Mouse (Mus musculus): ENCODE results near the gene Ttc26. TPM values are rescaled to one million over a fixed set of nuclear protein-coding genes. Genes with fewer than 3 reads are reported as not detected.
A peak's percentile ranks its signal among the peaks of the same experiment; 100 is the strongest.

Ttc26 gene
- 9.0 and 10.3 TPM in 2 replicates for polyA plus RNA-seq (2015; fragmentation: Nextera tagmentation; extraction: Ambion mirVana)

- peak within 1 kb of the TSS; percentile 73 for H3K9ac ChIP-seq
- no peak within 1 kb of the TSS for H3K27ac ChIP-seq
- peaks cover 6% of the 10 kb centered on the region; the same call in 1 of the 2 replicates for H3K4me1 ChIP-seq
- under 1% methylated on average over 26 of the region's 26 CpGs for WGBS
- no peaks in the 10 kb centered on the region for H3K27me3 ChIP-seq
- peak within 1 kb of the TSS; percentile 66 for H3K4me3 ChIP-seq
- H3K9me3 ChIP-seq, result no peaks in the 10 kb centered on the region
- peak; percentile 88 for ATAC-seq (ENCODE audit: low FRiP score, low read depth)
- H3K36me3 ChIP-seq, result peaks cover 16% of the 10 kb centered on the region
- H3K4me2 ChIP-seq (replicated peaks), result peak within 1 kb of the TSS; percentile 78
Observed at GRCm38 (mm10) chr6:38381129-38381771, at the start of gene Ttc26. Gene Ttc26 (plus strand): TSS chr6:38381469.

GRCm38 (mm10) chr6:38335264-38335663 is 46.0 kb upstream of the Ttc26 start:
- 72% methylated on average over 6 of the region's 6 CpGs for WGBS
- Histone ChIP-seq H3K4me3 (no peak overlapping the region), H3K9ac (no peak overlapping the region), H3K27ac (no peak overlapping the region), H3K4me1 (no peaks in the 10 kb centered on the region), H3K36me3 (no peaks in the 10 kb centered on the region), H3K9me3 (no peaks in the 10 kb centered on the region), H3K4me2 (replicated peaks) (no peak overlapping the region), H3K27me3 (no peaks in the 10 kb centered on the region)
- no peak for ATAC-seq (ENCODE audit: low FRiP score, low read depth)

- no peaks in the 10 kb centered on the region for H3K9me3 ChIP-seq
- H3K27me3 ChIP-seq, result no peaks in the 10 kb centered on the region
- H3K27ac ChIP-seq, result no peak overlapping the region
- whole genome bisulfite sequencing, result 86% methylated on average over 4 of the region's 4 CpGs
- no peak overlapping the region for H3K4me2 ChIP-seq (replicated peaks)
- H3K4me1 ChIP-seq, result no peaks in the 10 kb centered on the region
- H3K36me3 ChIP-seq, result no peaks in the 10 kb centered on the region
- H3K4me3 ChIP-seq, result no peak overlapping the region
- ATAC-seq (ENCODE audit: low FRiP score, low read depth), result no peak
- H3K9ac ChIP-seq, result no peak overlapping the region
Observed at GRCm38 (mm10) chr6:38337166-38337705, 44.0 kb upstream of the Ttc26 start.

- no peak for ATAC-seq (ENCODE audit: low FRiP score, low read depth)
- no peak overlapping the region for H3K9ac ChIP-seq
- no peak overlapping the region for H3K27ac ChIP-seq
- H3K4me1 ChIP-seq, result no peaks in the 10 kb centered on the region
- no peaks in the 10 kb centered on the region for H3K27me3 ChIP-seq
- H3K36me3 ChIP-seq, result no peaks in the 10 kb centered on the region
- H3K4me2 ChIP-seq (replicated peaks), result no peak overlapping the region
- H3K4me3 ChIP-seq, result no peak overlapping the region
- WGBS, result 80% methylated on average over 6 of the region's 6 CpGs
- H3K9me3 ChIP-seq, result no peaks in the 10 kb centered on the region
Observed at GRCm38 (mm10) chr6:38337951-38338350, 43.3 kb upstream of the Ttc26 start.

GRCm38 (mm10) chr6:38339078-38339477 is 42.2 kb upstream of the Ttc26 start:
- 72% methylated on average over 2 of the region's 2 CpGs for WGBS
- no peaks in the 10 kb centered on the region for H3K4me1 ChIP-seq

GRCm38 (mm10) chr6:38341751-38342665 is 39.3 kb upstream of the Ttc26 start:
- H3K4me3 ChIP-seq, result no peak overlapping the region
- no peaks in the 10 kb centered on the region for H3K27me3 ChIP-seq
- no peaks in the 10 kb centered on the region for H3K4me1 ChIP-seq
- no peaks in the 10 kb centered on the region for H3K36me3 ChIP-seq
- no peak overlapping the region for H3K27ac ChIP-seq
- H3K9me3 ChIP-seq, result no peaks in the 10 kb centered on the region
- ATAC-seq (ENCODE audit: low FRiP score, low read depth), result no peak
- H3K9ac ChIP-seq, result no peak overlapping the region
- WGBS, result 51% methylated on average over 11 of the region's 11 CpGs
- H3K4me2 ChIP-seq (replicated peaks), result no peak overlapping the region

More at GRCm38 (mm10) chr6:38339078-38339477, 42.2 kb upstream of the Ttc26 start:
- ATAC-seq (ENCODE audit: low FRiP score, low read depth), result no peak
- Histone ChIP-seq H3K27ac (no peak overlapping the region), H3K9me3 (no peaks in the 10 kb centered on the region), H3K27me3 (no peaks in the 10 kb centered on the region), H3K9ac (no peak overlapping the region), H3K4me3 (no peak overlapping the region), H3K36me3 (no peaks in the 10 kb centered on the region), H3K4me2 (replicated peaks) (no peak overlapping the region)

- no peak overlapping the region for H3K4me2 ChIP-seq (replicated peaks)
- H3K9me3 ChIP-seq, result no peaks in the 10 kb centered on the region
- H3K27me3 ChIP-seq, result no peaks in the 10 kb centered on the region
- H3K4me1 ChIP-seq, result no peaks in the 10 kb centered on the region
- no peak overlapping the region for H3K27ac ChIP-seq
- no peak overlapping the region for H3K9ac ChIP-seq
- 61% methylated on average over 8 of the region's 8 CpGs for WGBS
- no peaks in the 10 kb centered on the region for H3K36me3 ChIP-seq
- no peak for ATAC-seq (ENCODE audit: low FRiP score, low read depth)
- H3K4me3 ChIP-seq, result no peak overlapping the region
Observed at GRCm38 (mm10) chr6:38342666-38342992, 38.6 kb upstream of the Ttc26 start.

GRCm38 (mm10) chr6:38343581-38343980 is 37.7 kb upstream of the Ttc26 start:
- Histone ChIP-seq H3K9me3 (no peaks in the 10 kb centered on the region), H3K27me3 (no peaks in the 10 kb centered on the region), H3K4me3 (no peak overlapping the region), H3K4me1 (no peaks in the 10 kb centered on the region), H3K36me3 (no peaks in the 10 kb centered on the region), H3K9ac (no peak overlapping the region), H3K4me2 (replicated peaks) (no peak overlapping the region), H3K27ac (no peak overlapping the region)
- 63% methylated on average over 3 of the region's 3 CpGs for WGBS
- no peak for ATAC-seq (ENCODE audit: low FRiP score, low read depth)

GRCm38 (mm10) chr6:38344006-38344670 is 37.1 kb upstream of the Ttc26 start:
- no peaks in the 10 kb centered on the region for H3K4me1 ChIP-seq
- H3K4me3 ChIP-seq, result no peak overlapping the region
- no peaks in the 10 kb centered on the region for H3K27me3 ChIP-seq
- H3K27ac ChIP-seq, result no peak overlapping the region
- no peak overlapping the region for H3K4me2 ChIP-seq (replicated peaks)
- no peak for ATAC-seq (ENCODE audit: low FRiP score, low read depth)
- no peaks in the 10 kb centered on the region for H3K9me3 ChIP-seq
- H3K9ac ChIP-seq, result no peak overlapping the region
- no peaks in the 10 kb centered on the region for H3K36me3 ChIP-seq
- 84% methylated on average over 7 of the region's 7 CpGs for WGBS

GRCm38 (mm10) chr6:38345796-38346195 is 35.5 kb upstream of the Ttc26 start:
- Histone ChIP-seq H3K4me2 (replicated peaks) (no peak overlapping the region), H3K4me1 (no peaks in the 10 kb centered on the region), H3K9me3 (no peaks in the 10 kb centered on the region), H3K4me3 (no peak overlapping the region), H3K9ac (no peak overlapping the region), H3K27ac (no peak overlapping the region), H3K36me3 (no peaks in the 10 kb centered on the region), H3K27me3 (peaks cover 11% of the 10 kb centered on the region)
- 47% methylated on average over 7 of the region's 7 CpGs for WGBS
- ATAC-seq (ENCODE audit: low FRiP score, low read depth), result no peak

GRCm38 (mm10) chr6:38347875-38348274 is 33.4 kb upstream of the Ttc26 start:
- Histone ChIP-seq H3K27ac (no peak overlapping the region), H3K4me3 (no peak overlapping the region), H3K36me3 (no peaks in the 10 kb centered on the region), H3K27me3 (peaks cover 29% of the 10 kb centered on the region), H3K9ac (no peak overlapping the region), H3K9me3 (no peaks in the 10 kb centered on the region), H3K4me1 (no peaks in the 10 kb centered on the region), H3K4me2 (replicated peaks) (no peak overlapping the region)
- ATAC-seq (ENCODE audit: low FRiP score, low read depth), result no peak
- 86% methylated on average over 5 of the region's 5 CpGs for WGBS
